Mouse (Mus musculus) CH12.LX (cell line): ENCODE results near the gene Muc13. TPM values are rescaled to one million over a fixed set of nuclear protein-coding genes. Genes with fewer than 3 reads are reported as not detected.

Source experiments
- DNase-seq: peaks from one replicate; pipeline ENCODE4 v3.0.0-alpha.2; 2013; ENCODE audit errors: extremely low read depth
- H3K27ac ChIP-seq: 2 replicates; pipeline ENCODE4 v1.5.1; 2012; ENCODE audit warnings: low read depth, mild to moderate bottlenecking, control low read depth, moderate library complexity; ENCODE audit not compliant: insufficient read depth
- H3K27me3 ChIP-seq: replicated peaks from 2 replicates; pipeline ENCODE3; 2012; ENCODE audit warnings: inconsistent platforms
- H3K36me3 ChIP-seq, 2 experiments: replicated peaks in 1 of 2; 2 replicates each; pipeline versions ENCODE3 to v1.6.1; 2012; ENCODE audit warnings: inconsistent platforms in 1 of 2, low read length in 1 of 2, mild to moderate bottlenecking in 1 of 2, mixed read lengths in 1 of 2, moderate library complexity in 1 of 2; ENCODE audit not compliant: control insufficient read depth in 1 of 2, insufficient read depth in 1 of 2
- H3K4me1 ChIP-seq, 2 experiments: 2 replicates each; pipeline ENCODE4 v1.6.1; 2012; ENCODE audit warnings: inconsistent platforms in 1 of 2, moderate library complexity in 1 of 2; ENCODE audit not compliant: insufficient read depth in 2 of 2, control insufficient read depth in 1 of 2
- H3K4me2 ChIP-seq: 2 replicates; pipeline ENCODE4 v1.6.1; 2012; ENCODE audit warnings: low read depth, mild to moderate bottlenecking, control low read depth; ENCODE audit not compliant: poor library complexity, insufficient read depth, severe bottlenecking
- H3K4me3 ChIP-seq, 3 experiments: fragments of 150-350 bp in 1 of 3; sonication (generic) in 1 of 3; replicated peaks in 1 of 3; 2 replicates each; pipeline versions ENCODE3 to v1.5.1; 2011 to 2012; ENCODE audit warnings: low read depth in 2 of 3, low read length in 2 of 3, mild to moderate bottlenecking in 2 of 3, moderate library complexity in 2 of 3, control low read depth in 1 of 3, improper control_type of control experiment in 1 of 3, inconsistent platforms in 1 of 3, mixed read lengths in 1 of 3; ENCODE audit not compliant: poor library complexity in 1 of 3
- H3K79me2 ChIP-seq: replicated peaks from 2 replicates; pipeline ENCODE4 v1.6.1; 2012; ENCODE audit warnings: mild to moderate bottlenecking, moderate library complexity; ENCODE audit not compliant: control insufficient read depth, poor library complexity, insufficient read depth, severe bottlenecking; ENCODE audit errors: extremely low read depth
- H3K9ac ChIP-seq: 2 replicates; pipeline ENCODE4 v1.6.1; 2012; ENCODE audit warnings: low read depth, mild to moderate bottlenecking, control low read depth, moderate library complexity; ENCODE audit not compliant: insufficient read depth
- H3K9me3 ChIP-seq: replicated peaks from 2 replicates; pipeline ENCODE3; 2012; ENCODE audit warnings: low read length, inconsistent platforms, mixed read lengths
- CHD1 ChIP-seq: IDR thresholded peaks from 2 replicates; pipeline ENCODE4 v1.6.1; 2012; ENCODE audit warnings: low read depth, low read length, improper control_type of control experiment, inconsistent platforms
- EP300 ChIP-seq: IDR thresholded peaks from 2 replicates; pipeline ENCODE4 v1.6.1; 2011; ENCODE audit warnings: low read length, improper control_type of control experiment
- GABPA ChIP-seq: IDR thresholded peaks from 2 replicates; pipeline ENCODE4 v1.6.1; 2012; ENCODE audit warnings: low read depth, low read length, improper control_type of control experiment, inconsistent platforms; ENCODE audit not compliant: insufficient replicate concordance
- MAFK ChIP-seq: IDR thresholded peaks from 2 replicates; pipeline ENCODE4 v1.6.1; 2011; ENCODE audit warnings: low read length, improper control_type of control experiment; ENCODE audit not compliant: insufficient replicate concordance
- MAZ ChIP-seq: IDR thresholded peaks from 2 replicates; pipeline ENCODE4 v1.6.1; 2012; ENCODE audit warnings: low read depth, mild to moderate bottlenecking, inconsistent platforms, low read length, improper control_type of control experiment, moderate library complexity
- MEF2A ChIP-seq: IDR thresholded peaks from 2 replicates; pipeline ENCODE4 v1.6.1; 2014; ENCODE audit warnings: low read depth, mild to moderate bottlenecking, inconsistent platforms, low read length, improper control_type of control experiment, borderline replicate concordance
- MXI1 ChIP-seq: IDR thresholded peaks from 2 replicates; pipeline ENCODE4 v1.6.1; 2011; ENCODE audit warnings: mild to moderate bottlenecking, low read depth, low read length, improper control_type of control experiment
- MYC ChIP-seq: IDR thresholded peaks from 2 replicates; pipeline ENCODE4 v1.6.1; 2011; ENCODE audit warnings: low read depth, mild to moderate bottlenecking, improper control_type of control experiment, low read length
- POLR2AphosphoS2 ChIP-seq: IDR thresholded peaks from 2 replicates; pipeline ENCODE4 v1.6.1; 2011; ENCODE audit warnings: low read depth, low read length, improper control_type of control experiment
- RCOR1 ChIP-seq: conservative IDR thresholded peaks from 2 replicates; pipeline ENCODE4 v1.6.1; 2012; ENCODE audit warnings: low read depth, mild to moderate bottlenecking, inconsistent platforms, low read length, improper control_type of control experiment
- SMC3 ChIP-seq: IDR thresholded peaks from 2 replicates; pipeline ENCODE4 v1.6.1; 2011; ENCODE audit warnings: low read depth, low read length, improper control_type of control experiment
- UBTF ChIP-seq: IDR thresholded peaks from 2 replicates; pipeline ENCODE4 v1.6.1; 2012; ENCODE audit warnings: low read depth, mild to moderate bottlenecking, inconsistent platforms, low read length, improper control_type of control experiment, moderate library complexity
- ZKSCAN1 ChIP-seq: IDR thresholded peaks from 2 replicates; pipeline ENCODE4 v1.6.1; 2012; ENCODE audit warnings: low read depth, inconsistent platforms, low read length, improper control_type of control experiment, borderline replicate concordance
- ZMIZ1 ChIP-seq: IDR thresholded peaks from 2 replicates; pipeline ENCODE4 v1.6.1; 2012; ENCODE audit warnings: low read depth, mild to moderate bottlenecking, inconsistent platforms, low read length, improper control_type of control experiment
- ZNF384 ChIP-seq: IDR thresholded peaks from 2 replicates; pipeline ENCODE4 v1.6.1; 2012; ENCODE audit warnings: low read depth, low read length, improper control_type of control experiment, inconsistent platforms
- dilution Hi-C: fragments of 300-500 bp; cut with MboI; formaldehyde crosslinking; loops from 2 replicates; pipeline ENCODE4 v1.14.3; 2020; ENCODE audit warnings: low sequenced_read_pairs; ENCODE audit not compliant: extremely low pct_unique_long_range_greater_than_20kb, extremely low pct_ligation_motif_present
- in situ Hi-C: fragments of 300-500 bp; cut with MboI; formaldehyde crosslinking; loops from 3 replicates; pipeline ENCODE4 v1.14.3; 2019; ENCODE audit warnings: low sequenced_read_pairs, low pct_ligation_motif_present, low pct_unique_long_range_greater_than_20kb, mixed read lengths
- polyA plus RNA-seq: library from polyadenylated mRNA; unstranded; fragments of >175 nt; gene quantifications from 2 replicates; pipeline ENCODE4 v1.2.1, GENCODE M21; 2012; ENCODE audit warnings: low read depth; ENCODE audit not compliant: insufficient read length
- total RNA-seq, 2 experiments: library from RNA; depleted of rRNA; stranded (reverse); fragments of 300-350 nt in 1 of 2; fragments of >200 nt in 1 of 2; gene quantifications; 2 replicates each; pipeline ENCODE4 v1.2.3; 2012 to 2014

Gene Muc13
- total and polyA plus RNA-seq, 3 experiments = not detected

GRCm38 (mm10) chr16:33756396-33756795 lies 37.4 kb upstream of the Muc13 start (continued):
- TF ChIP-seq GABPA = no peak
- no peak for TF ChIP-seq MXI1
- TF ChIP-seq MAZ = no peak
- TF ChIP-seq POLR2AphosphoS2 = 0 out of 2 replicates have a peak, but pooled peaks have one; percentile 13
- no peak for TF ChIP-seq ZKSCAN1
- TF ChIP-seq CHD1 = no peak

- Histone ChIP-seq H3K4me2 (no peak overlapping the region), H3K9ac (no peak overlapping the region), H3K79me2 (no peaks in the 10 kb centered on the region; the same call in 1 of the 2 replicates), H3K27ac (no peak overlapping the region), H3K4me1 (peaks cover 0 to 26% of the 10 kb centered on the region in 2 experiments; a peak in 3 of 4 replicates), H3K9me3 (peaks cover under 1% of the 10 kb centered on the region), H3K27me3 (no peaks in the 10 kb centered on the region), H3K4me3 (no peak overlapping the region), H3K36me3 (peaks cover 65 to 92% of the 10 kb centered on the region in 2 experiments)
- in situ Hi-C loops = no loop called here
- dilution Hi-C loops = no loop called here
- TF ChIP-seq UBTF (no peak), ZNF384 (no peak), MAFK (no peak), SMC3 (no peak), MXI1 (no peak), ZMIZ1 (no peak), MEF2A (no peak), CHD1 (no peak), MYC (no peak), POLR2AphosphoS2 (no peak)
- no peak for DNase-seq
Measured at GRCm38 (mm10) chr16:33759207-33759606, 34.6 kb upstream of the Muc13 start.

- H3K9me3 ChIP-seq = no peaks in the 10 kb centered on the region
- no peak overlapping the region for H3K4me2 ChIP-seq
- no peaks in the 10 kb centered on the region for H3K27me3 ChIP-seq
- TF ChIP-seq EP300 (no peak), RCOR1 (no peak), POLR2AphosphoS2 (no peak), ZKSCAN1 (no peak), SMC3 (no peak)
- no peak for DNase-seq
- peaks cover 0 to 27% of the 10 kb centered on the region in 2 experiments; a peak in 3 of 4 replicates for H3K4me1 ChIP-seq
- H3K79me2 ChIP-seq = no peaks in the 10 kb centered on the region; the same call in 1 of the 2 replicates
- in situ Hi-C loops = no loop called here
- dilution Hi-C loops = no loop called here
- peaks cover 65 to 94% of the 10 kb centered on the region in 2 experiments for H3K36me3 ChIP-seq
- no peak overlapping the region for H3K4me3 ChIP-seq
- H3K9ac ChIP-seq = no peak overlapping the region
- H3K27ac ChIP-seq = no peak overlapping the region
Measured at GRCm38 (mm10) chr16:33760542-33760941, 33.3 kb upstream of the Muc13 start.
